Mouse (Mus musculus): ENCODE data around the gene Apba2.

Gene Apba2

DNA sequence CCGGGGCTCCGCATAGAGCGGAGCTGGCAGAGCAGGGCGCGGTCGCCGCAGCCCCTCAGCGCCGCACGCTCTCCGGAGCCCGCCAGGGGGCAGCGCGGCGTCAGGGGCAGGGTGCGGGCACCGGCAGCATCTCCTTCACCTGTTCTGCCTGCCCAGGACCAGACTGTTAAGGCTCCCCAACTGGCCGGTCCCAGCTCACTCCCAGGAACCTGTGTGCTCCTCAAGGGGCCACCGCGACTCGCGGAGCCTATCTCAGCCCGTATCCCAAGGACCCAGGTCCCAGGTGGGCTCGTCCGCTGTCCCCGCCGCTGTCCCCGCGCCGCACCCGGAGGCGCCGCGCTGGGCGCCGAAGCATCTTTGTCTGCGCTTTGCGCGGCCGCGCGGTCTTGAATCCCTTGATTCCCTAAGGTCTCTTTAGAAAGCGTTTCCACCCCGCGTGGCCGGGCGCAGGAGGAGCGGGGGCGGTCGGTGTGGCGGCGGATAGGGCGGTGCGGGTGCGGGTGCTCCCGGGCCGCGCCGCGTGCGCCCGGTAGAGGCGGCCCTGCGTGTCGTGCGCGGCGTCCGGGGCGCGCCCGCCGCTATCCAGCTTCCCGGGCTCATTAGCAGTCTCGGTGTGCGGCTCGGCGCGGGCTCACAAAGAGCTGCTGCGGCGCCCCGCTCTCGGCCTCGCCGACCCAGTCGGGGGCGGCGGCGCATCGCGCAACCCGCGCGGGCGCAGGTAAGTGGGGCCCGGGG lies at the start of gene Apba2:
TSS of gene Apba2 (plus strand) at position 171 of the 735 bp plus-strand sequence.
- DNase-seq (ENCODE audit: low read depth, low spot score): peak; percentile 50

DNA sequence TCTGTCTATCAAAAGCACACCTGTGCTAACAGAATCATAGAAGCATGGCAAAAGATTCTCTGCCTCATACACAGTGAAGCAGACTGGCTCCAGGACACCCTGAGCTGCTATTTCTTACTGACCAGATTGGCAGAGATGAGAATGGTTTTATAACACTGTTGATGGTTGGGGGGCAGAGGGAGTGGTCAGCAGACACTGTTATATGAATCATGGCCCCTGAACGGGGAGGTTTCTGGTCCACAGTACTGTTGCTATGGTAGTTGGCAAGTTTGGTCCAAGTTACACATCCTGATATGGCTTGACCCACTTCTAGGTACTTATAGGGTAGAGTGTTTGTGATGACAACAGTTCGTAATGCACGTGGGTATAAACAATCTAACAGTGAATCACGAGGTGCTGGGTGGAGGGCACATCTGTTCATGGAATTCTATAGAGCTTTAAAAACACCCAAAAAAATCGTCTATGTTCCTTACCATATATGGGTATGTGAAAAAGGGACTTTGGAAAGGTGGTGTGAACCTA lies 49.6 kb upstream of the Apba2 start:
- no peak for DNase-seq (ENCODE audit: low read depth, low spot score)

DNA sequence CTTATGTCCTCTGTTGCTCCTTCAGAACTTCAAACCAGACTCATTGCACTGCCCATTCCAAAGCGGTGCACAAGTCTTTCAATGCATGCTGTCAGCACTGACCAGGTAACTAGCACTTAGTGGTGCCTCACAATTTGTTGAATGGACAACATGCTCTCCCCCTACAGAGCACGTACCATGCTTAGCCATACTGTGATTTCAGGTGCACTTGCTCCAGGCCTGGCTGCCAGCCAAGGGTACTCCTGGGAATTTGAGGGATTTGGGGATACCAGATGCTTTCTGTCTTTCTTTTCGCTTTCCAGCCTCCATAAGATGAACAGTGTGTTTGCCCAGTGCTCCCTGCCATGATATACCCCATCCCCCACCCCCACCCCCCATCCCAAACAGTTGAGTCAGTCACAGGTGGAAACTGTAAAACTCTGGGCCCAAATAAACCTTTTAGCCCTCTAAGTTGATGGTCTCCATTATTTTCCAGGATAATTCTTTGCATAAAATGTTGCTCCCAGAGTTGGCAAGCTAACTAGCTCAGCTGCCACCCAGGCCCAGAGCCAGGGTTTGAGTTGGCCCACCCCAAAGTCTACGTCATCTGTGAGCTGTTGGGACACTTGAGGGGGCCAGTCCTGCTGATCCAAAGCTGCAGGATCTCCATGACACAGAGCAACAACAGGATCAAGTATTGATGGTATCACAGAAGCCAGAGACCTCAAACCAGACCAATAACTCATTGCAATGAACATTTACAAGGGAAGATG lies 48.9 kb upstream of the Apba2 start:
- no peak for DNase-seq (ENCODE audit: low read depth, low spot score)

DNA sequence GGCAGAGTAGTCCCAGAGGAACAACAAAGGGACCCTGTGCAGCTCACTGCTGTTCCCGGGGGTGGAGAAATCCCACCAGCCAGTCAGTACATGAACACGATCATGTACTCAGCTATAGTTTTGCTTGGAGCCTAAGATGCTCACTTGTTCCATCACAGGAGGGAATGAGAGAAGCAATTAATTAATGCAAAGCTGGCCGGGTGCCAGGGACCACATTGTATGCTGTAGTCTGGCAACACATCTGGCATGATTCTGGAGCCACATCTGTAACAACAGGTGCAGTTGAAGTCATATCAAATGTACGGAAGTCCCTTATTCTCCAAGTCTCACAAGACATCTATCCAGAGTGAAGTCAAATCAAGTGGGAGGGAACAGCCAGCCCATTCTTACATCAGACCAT lies 45.3 kb upstream of the Apba2 start:
- no peak for DNase-seq (ENCODE audit: low read depth, low spot score)

DNA sequence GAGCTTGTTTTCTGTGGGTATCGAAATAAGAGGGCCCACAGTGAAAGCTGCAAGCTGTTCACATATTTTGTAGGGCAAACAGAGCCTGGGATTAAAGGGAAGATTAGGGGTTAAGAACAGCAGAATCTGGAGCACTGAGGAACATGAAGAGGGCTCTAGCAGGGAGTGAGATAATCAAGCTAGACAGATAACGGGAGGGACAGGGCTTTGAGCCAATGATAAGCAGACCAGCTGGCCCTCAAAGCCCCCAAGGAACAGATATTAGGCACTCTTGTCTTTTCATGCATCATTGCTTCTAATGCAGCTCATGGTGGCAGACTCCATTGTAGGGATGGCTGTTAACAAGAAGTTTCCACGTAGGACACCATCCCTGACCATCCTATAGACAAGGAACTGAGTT lies 44.8 kb upstream of the Apba2 start:
- peak; percentile 58 for DNase-seq (ENCODE audit: low read depth, low spot score)

DNA sequence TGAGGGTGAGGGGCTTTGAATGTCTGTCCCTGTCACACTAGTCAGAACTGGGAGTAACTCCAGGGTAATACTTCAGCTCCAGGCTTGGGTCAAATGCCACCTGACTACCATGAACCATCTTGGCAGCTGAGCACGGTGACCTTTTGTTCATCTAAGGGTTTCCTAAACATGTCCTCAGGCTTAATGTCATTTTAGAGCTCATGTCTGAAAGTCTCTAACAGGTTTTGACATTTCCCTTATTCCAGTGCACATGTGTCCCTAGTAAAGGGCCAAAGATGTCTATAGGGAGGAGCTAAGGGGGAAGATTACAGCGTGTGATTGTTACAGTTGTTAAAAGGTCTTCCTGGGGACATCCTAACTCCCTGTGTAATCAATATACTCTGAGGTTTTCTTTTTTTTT lies 43.7 kb upstream of the Apba2 start:
- no peak for DNase-seq (ENCODE audit: low read depth, low spot score)

DNA sequence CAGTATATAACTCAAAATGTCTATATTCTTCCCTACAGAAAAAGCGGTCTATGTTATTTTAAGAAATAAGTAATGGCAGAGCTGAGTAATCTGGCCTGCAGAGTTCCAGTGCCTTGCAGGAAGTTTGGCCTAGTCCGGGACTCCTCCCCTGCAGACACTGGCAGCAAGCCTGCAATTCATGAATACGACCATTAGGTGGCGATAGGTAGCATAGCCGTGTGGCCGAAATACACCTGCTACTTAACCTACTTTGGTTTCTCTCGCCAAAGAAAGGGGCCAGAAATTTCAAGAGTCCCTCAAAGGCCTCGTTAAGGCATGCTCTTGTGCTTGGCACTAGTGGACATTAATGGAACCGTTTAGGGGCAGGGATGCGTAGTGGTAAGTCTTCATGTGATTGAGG lies 4.1 kb upstream of the Apba2 start:
- no peak for DNase-seq (ENCODE audit: low read depth, low spot score)

DNA sequence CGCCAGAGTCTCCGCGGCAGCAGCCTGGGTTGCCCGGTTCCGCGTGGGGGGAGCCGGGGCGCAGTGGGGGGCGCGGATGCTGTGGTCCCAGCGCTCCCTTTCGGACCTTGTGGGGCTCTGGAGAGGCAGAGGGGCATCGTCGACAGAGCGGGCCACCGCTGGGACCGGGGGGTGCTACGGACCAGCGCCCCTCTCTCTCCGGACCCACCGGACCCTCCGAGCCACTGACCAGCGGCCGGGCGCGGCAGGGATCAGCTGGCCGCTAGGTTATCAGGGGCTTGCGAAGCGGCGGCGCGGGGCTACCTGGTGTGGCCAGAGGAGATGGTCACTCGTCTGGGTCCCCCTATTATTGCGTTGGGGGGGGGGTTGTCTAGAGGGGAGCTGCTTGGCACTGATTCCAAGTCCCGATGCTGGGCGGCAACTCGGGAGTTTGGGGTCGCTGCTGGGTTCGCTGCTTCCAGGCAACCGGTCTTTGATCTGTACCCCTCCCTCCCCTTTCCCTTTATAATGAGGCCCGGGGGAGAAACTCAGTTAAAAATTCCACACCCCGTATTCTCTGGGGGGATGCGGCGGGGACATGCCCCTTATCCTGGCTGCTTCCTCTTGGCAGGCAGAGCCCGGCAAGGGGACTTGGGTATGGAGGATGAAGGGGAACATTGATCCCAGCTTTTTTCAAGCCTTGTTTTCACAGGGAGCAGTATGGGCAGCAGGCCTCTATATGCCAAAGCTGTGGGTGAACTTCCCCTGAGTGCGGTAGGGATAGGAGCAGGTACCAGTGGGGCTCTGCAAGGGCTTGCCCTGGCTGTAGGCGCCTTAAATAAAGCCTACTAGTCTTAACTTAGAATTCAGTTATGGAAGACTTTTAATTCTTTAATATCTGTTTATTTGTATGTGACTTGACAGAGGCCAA lies 1.0 kb downstream of the Apba2 start:
- no peak for DNase-seq (ENCODE audit: low read depth, low spot score)

DNA sequence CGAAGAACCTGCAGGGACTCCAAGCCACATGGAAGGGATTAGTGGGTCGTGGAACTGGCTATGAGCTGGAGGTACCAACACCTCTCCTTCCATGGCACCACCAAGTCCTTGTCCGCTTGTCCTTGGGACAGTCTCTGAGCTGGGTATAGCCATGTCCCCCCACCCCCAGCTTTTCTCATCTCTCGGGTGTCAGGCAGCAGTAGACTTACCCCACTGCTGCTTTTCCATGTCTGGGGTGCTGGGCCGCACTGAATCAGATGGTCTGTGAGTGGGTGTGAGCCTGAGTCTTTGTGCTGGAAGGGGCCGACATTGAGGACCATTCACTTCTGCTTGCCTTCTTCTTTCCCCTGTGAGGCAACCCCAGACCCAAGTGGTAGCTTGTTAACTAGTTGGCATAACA lies 2.1 kb downstream of the Apba2 start:
- no peak for DNase-seq (ENCODE audit: low read depth, low spot score)

DNA sequence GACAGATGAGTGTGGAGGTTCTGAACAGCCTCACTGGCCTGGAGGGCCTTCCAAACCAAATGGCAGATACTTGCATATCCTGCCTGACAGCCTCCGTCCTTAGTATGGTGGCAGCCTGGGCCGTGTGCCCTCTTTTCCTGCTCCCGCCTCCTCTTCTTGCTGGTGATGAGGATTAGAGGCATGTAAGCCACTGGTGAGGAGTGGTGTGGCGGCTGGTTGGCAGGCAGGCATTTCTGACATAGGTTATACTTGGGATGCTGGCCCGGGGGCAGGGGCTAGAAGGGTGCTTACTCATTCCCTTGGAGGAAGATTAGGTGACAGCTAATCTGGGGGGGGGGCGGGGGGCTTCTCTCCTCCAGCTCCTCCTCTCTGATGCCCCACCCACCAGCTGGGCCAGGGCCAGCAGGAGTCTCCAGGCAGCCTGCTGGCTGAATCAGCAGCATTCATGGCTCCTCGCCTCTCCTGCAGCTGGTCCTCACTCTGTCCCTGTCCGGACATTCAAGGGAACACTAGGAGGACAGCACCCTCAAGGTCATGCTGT lies 3.3 kb downstream of the Apba2 start:
- peak; percentile 66 for DNase-seq (ENCODE audit: low read depth, low spot score)

DNA sequence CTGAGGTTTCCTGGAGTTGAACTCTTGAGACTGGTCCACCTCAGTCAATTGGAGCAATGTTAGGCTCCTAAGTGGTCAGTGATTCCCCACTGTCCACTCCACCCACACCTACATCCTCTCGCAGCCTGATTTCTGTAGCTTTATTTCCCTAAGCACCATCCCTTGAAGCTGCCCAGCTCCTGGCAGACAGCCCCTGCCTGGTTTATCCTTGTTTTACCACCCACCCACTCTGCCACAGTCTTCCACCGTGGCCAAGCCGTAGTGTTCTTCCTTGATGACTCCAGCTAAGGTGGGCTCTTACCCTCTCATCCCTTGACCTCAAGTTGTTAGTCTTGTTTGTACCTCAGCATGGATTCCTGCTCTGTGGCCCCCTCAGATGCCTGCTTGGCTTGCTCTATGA lies 4.1 kb downstream of the Apba2 start:
- DNase-seq (ENCODE audit: low read depth, low spot score): no peak

DNA sequence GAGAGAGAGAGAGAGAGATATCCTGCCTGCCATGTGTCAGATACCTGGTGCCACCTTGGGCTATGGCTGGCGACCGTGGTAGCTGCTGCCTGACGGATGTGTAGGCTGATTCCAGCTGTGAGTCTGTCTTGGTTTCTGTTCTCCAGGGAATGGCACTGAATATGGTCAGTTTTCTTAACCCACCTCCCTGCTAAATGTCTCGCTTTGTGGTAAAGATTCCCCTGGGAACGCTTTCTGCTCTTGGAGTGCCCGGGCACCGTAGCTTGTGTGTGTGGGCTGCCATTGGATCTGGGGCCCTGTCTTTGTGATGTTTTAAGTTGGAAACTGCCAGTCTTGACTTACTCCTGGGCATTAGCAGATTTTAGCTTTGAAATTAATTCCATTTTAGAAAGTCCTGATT lies 7.3 kb downstream of the Apba2 start:
- DNase-seq (ENCODE audit: low read depth, low spot score): no peak

DNA sequence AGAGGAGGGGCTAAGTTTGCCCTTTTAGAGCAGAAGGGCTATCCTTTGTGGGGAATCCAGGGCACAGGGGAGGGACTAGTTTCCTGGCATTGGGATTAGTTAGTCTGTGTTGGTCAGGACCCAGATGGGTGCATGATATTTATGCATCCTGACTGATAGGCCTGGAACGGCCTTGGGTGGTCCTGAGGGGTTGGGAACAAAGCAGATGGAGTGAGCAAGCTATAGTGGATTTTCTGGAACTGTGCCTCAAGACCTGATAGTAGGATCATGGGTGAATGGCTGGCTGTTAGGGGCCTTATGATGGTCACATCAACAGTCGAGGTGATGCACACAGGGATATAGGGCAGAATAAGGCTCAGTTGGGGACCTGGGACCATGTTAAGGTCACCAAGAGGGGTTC lies 8.4 kb downstream of the Apba2 start:
- DNase-seq (ENCODE audit: low read depth, low spot score): no peak

DNA sequence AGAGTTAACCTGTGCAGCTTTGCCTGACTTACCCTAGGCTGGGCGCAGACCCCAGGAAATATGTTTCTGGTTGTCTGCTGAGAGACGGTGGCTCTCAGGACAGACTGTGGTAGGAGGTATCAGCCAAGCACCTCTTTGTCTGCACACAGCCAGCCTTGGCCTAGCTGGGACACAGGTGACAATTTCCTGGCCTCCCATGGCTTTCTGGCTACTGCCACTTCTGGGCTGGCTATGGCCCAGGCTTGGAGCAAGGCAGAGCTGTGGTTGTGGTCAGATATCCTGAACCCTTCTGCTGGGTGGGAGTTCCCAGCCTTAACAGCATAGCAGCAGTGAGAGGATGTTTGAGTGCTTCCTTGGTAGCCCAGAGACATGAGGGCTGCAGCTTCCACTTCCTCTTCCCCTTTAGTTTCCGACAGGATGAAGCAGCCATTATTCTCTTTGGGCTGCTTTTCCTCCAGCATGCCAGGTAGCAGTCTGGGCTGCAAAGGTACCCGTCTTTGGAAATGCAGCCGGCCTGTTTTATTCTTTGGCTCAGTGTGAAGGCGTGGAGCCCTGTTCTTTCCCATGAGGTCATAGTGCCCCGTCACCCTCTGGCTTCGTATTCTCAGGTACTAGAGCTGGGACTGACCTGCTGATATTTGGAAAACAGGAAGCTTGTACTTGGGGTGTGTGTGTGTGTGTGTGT lies 9.2 kb downstream of the Apba2 start:
- no peak for DNase-seq (ENCODE audit: low read depth, low spot score)

DNA sequence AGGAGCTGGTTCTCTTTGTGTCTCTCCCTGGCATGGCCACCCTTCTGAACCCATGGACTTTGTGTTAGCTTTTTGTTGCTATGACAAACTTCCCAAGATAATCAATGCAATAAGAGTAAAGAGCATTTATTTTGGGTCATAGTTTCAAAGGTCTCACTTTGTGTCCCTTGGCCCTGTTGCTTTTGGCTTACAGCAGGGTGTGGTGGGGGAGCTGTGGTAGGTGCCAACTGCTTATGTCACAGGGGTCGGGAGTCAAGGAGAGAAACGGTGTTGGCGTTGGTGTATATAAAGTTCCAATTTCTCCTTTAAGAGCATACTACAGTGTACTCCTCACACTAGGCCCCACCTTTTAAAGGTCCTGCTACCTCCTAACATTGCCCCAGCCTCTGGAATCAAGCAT lies 12.1 kb downstream of the Apba2 start:
- no peak for DNase-seq (ENCODE audit: low read depth, low spot score)

DNA sequence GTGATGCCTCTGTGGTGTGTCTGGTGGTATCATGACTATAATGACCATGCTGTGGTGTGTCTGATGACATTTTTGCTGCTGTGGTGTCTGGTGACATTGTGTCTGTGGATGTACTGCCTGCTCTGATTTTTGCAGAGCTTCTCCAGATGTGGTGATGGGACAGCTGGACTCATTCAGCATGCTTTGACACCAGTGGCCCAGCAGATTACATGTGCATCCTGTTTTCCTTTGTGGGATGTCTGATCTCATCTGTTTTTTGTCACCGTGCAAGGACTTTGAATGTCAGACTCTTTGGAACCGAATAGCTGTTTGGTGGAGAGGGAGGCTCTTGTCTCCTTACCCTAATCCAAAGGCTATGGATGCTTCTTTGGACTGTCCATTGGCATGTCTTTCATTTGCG lies 13.8 kb downstream of the Apba2 start:
- DNase-seq (ENCODE audit: low read depth, low spot score): no peak

DNA sequence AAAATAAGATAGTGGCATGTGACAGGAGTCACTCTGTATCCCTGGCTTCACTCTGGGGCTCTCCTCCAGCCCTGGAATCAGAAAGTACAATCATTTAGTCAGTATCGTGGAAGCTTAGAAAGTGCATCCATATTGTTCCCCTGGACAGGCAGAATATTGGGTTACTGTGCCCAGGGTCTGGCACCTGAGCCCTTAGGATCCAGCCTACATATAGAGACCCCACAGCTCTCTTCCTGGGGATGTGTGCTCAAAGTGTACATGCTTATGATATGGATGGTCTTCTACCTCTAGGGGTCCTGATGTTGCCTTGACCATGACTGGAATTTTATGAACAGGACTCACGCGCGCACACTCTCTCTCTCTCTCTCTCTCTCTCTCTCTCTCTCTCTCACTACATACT lies 14.4 kb downstream of the Apba2 start:
- no peak for DNase-seq (ENCODE audit: low read depth, low spot score)

DNA sequence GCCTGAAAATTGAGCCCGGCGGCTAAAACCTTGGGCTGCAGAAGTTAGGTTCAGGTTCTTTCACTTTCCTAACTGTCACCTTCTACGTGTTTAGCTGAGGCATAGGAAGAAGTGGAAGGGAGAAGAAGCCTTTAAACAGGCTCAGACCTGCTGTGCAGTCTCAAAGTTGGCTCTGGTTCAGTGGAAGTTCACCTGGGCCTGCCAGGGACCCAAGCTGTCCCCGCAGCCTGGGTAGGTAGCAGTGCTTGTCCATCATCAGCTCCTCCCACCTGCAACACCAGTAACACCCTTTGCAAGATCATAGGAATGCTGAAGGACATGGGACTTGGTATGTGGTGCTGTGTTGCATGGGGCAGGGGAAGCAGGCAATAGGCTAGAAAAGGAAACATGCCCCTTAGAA lies 17.6 kb downstream of the Apba2 start:
- no peak for DNase-seq (ENCODE audit: low read depth, low spot score)

DNA sequence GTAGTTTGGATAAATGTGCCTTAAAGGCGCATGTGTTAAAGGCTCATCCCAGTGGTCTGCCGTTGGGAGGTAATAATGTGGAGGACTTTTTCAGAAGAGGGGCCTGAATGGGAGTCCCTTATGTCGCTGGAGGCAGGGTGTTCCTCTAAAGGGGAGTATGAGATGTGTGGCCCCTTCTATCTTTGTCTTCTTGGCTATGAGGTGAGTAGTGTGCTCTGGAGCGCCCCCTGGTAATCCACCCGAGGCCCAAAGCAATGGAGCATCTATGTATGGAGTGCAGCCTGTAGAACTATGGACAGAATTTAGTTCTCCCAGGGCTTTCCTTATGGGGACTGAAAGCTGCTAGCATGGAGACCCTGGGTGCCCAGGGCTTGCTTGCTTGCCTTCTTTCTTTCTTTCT lies 18.0 kb downstream of the Apba2 start:
- no peak for DNase-seq (ENCODE audit: low read depth, low spot score)

DNA sequence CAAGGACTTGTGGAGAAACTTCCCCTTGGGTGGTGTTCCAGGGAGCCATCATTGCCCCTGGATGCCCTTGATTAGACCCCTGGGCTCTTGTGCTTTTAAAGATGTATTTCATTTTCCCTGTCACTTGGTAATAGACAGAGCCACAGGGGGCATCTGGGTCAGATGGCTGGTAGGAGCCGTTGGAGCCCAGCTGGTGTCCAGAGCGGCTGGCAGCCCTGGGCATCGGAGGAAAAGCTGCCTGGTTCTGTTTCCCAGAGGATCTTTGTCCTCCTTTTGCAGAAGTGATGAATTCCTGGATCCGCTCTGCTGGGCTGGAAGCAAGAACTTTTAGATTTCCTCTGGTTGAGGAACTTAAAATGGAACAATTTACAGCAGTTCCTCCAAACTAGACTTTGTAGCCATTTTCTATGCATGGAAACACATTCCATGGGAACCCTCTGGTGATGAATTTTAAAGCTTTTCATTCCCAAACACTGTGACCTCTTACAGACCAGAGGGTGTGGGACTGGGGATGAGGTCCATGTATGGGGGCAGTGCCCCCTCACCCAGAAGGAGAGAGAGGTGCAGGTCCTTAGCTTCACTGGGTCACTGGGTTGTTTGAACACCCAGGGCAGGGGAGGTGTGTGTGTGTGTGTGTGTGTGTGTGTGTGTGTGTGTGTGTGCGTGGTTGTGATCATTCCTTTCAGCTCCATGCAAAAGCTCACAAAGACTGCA lies 20.3 kb downstream of the Apba2 start:
- DNase-seq (ENCODE audit: low read depth, low spot score): no peak

DNA sequence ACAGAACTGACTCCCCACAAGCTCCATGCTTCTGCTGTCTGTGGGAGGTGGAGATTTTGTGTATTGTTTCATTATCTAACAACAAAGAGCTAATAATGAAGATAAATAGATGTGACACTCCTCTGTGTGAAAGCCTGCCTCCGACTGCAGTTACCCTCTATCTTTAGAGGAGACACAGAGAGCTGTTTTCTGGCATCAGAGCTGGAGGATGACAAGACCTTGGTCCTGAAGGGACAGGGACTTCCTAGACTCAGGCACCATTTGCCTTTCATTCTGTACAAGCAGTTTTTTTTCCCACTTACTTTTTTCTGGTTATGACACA lies 20.9 kb downstream of the Apba2 start:
- DNase-seq (ENCODE audit: low read depth, low spot score): no peak

Data from retina, postnatal 7 days (tissue).